Mouse (Mus musculus) splenic B cell, adult 2 months (primary cell): ENCODE results near the gene Mapre1.
A peak's percentile ranks its signal among the peaks of the same experiment; 100 is the strongest.
"Not testable (repeated sequence)": the region's sequence is repeated elsewhere in the genome, so short reads cannot be mapped to it uniquely, and the experiment has no call there.

Experiments used
- DNase-seq: peaks from one replicate; pipeline ENCODE4 v3.0.0-alpha.2; 2011; ENCODE audit warnings: low read depth, low spot score
- H3K27me3 ChIP-seq: 2 replicates; pipeline ENCODE4 v1.6.1; 2012; ENCODE audit warnings: mild to moderate bottlenecking, low read length, moderate library complexity, mixed read lengths; ENCODE audit not compliant: control insufficient read depth, poor library complexity, insufficient read depth, severe bottlenecking
- H3K36me3 ChIP-seq: 2 replicates; pipeline ENCODE4 v1.6.1; 2012; ENCODE audit warnings: mild to moderate bottlenecking, low read length, moderate library complexity, mixed read lengths; ENCODE audit not compliant: control insufficient read depth, poor library complexity, insufficient read depth, severe bottlenecking

The Mapre1 gene

DNA sequence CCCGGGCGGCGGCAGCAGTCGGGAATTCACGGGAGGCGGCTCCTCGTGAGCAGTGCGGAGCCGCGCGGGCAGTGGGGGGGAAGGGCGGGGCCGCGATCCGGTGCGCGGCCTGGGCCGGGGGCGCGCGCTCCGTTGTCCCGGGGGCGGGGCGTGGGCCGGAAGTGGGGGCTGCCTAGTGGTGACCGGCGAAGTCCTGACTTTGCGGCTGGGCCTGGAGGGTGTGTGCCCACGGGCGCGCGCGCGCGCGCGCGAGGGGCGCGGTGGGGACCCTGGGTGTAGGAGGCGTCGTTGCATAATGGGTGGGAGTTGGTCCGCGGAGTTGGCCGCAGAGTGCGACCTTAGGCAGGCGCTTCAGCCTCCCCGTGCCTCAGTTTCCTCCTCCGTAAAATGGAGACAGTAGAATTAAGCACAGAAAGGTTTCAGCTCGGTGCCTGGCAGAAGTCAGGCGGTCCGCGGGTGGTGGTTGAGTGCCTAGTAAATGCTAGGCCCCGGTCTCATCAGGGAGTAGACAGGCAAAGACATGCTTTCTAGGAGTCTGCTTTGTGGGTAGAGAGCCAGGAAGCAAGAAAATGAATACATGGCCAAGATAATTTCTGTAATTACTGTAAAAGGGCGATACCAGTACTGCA, 477 bp downstream of the Mapre1 start:
- no peaks in the 10 kb centered on the region for H3K27me3 ChIP-seq
- DNase-seq: no peak
- no peaks in the 10 kb centered on the region for H3K36me3 ChIP-seq

DNA sequence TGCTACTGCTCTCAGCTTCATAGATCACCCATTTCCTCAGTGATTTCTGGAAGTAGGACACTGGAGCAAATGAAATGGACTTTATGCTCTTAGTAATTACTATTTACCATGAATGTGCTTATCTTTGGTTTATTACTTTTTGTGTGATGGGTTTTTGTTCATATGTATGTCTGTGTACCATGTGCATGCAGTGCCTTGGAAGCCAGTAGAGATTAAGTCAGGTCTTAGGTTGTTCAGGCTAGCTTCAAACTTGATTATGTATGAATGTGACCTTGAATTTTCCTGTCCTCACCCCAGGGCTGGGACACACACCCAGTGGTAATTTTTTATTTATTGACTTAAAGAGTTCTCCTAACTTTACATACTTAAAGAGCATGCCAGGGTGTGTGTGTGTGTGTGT, 6.9 kb downstream of the Mapre1 start:
- Histone ChIP-seq H3K27me3 (no peaks in the 10 kb centered on the region), H3K36me3 (peaks cover 6% of the 10 kb centered on the region; the same call in 1 of the 2 replicates)
- no peak for DNase-seq

DNA sequence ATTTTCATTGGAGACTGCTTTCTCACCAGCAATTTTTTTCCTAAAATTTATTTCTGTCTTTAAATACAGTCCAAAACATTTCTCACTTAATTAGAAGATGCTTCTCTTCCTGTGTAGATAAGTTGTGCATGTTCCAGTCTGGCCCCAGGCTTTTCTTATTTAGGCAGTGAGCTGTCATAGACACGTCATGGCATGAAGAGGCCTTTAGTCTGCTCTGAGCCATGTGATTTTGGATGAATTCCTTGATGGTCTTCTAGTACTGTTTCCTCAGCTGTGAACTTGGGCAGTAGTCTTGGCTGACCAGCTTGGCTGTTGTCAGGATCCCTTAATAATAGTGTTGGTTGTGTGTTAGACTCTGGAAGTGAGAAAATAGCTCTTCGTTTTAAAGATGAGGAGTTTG, 9.3 kb downstream of the Mapre1 start:
- DNase-seq: no peak
- H3K27me3 ChIP-seq: no peaks in the 10 kb centered on the region
- peaks cover 7% of the 10 kb centered on the region for H3K36me3 ChIP-seq

DNA sequence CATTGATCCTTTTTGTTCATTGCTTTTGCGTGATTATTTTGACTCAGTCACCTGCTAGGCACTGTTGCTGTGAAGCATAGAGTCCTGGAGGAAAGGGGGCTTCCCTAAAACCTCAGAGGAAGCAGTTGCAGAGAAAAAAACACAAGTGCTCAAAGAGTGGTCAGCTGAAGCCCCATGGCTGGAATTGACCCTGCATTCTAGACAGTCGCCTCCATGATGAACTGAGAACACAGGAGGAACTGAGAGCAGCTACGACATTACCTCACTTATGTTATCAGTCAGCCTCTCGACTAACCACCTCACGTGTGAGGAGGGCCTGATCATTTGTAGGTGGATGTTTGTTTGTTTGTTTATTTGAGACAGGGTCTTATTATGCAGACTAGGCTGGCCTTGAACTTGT, 21.0 kb downstream of the Mapre1 start:
- Histone ChIP-seq H3K27me3 (no peaks in the 10 kb centered on the region), H3K36me3 (peaks cover 33% of the 10 kb centered on the region)
- no peak for DNase-seq

DNA sequence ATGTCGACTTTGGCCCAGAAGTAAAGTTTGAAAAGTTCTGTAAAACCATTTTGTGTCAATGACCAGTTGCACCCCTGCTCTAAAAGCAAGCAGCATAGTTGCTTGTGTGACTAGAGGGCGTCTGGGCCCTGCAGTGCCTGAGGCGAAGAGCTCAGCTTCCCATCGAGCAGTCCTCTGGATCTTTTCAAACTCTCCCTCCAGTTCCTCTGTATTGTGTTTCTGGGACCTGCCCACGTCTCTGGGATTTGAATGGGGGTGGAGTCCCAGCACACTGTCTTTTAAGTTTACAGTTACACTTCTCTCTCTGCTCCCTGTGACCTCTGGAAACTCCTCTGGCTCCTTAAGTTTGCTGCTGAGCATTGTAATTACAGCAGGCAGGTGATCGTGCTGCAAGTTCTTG, 26.4 kb downstream of the Mapre1 start:
- H3K27me3 ChIP-seq: no peaks in the 10 kb centered on the region
- H3K36me3 ChIP-seq: peaks cover 17% of the 10 kb centered on the region
- DNase-seq: no peak

DNA sequence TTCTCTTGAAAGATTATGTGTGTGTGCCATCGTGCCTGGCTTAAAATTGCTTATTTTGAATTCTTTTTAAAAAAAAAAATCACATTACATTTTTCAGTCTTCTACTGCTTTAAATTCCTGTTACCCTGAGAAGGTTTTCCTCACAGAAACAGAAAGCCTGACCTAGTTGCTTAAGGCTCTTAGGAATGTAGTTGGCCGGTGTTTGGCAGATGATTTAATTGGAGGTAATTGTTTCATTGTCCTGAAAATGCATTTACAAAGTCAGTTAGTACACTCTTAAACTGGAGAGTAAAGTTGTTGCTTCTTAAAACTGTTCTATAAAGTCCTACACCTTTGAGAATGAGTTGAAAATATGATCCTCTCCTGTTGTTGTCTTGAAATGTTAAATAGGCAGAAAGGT, 27.8 kb downstream of the Mapre1 start:
- peaks cover 14% of the 10 kb centered on the region for H3K36me3 ChIP-seq
- H3K27me3 ChIP-seq: no peaks in the 10 kb centered on the region
- DNase-seq: no peak

DNA sequence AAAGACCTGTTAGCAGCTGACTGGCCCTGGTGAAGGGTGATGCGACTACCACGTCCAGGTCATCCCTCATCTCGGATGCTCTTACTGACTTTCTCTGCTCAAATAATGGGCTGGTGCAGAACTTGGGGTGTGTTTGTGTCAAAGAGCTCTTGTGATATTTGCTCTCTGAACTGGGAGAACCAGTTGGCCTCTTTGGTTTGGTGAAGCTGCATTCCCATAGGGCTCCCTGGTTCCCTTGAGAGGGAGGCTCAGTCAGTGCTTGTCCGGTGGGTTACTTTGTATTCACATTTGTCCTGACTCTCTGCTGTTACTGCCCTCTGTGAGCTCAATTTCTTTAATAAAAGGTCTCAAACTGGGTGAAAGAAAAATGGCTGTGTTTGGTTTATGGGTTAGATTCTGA, 31.9 kb downstream of the Mapre1 start:
- no peaks in the 10 kb centered on the region for H3K27me3 ChIP-seq

DNA sequence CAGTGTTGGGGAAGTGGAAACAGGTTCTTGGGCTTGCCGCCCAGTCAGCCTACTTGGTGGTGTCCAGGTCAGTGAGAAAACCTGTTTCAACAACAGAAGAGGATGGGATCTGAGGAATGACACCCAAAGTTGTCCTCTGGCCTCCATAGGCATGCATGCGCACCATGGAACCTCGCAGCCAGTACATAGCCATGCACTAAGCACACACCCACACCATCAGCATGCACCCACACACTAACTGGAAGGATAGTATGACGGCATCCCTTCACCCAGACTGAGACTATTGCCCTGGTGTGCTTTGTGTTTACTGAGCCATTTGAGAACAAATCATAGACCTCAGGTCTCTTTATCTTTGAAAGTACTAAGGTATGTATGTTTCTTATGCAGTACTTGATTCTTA, 34.4 kb downstream of the Mapre1 start:
- Histone ChIP-seq H3K36me3 (0 out of 2 replicates have a peak, but pooled peaks cover under 1% of the 10 kb centered on the region), H3K27me3 (no peaks in the 10 kb centered on the region)
- DNase-seq: no peak

More for the DNA sequence above, 31.9 kb downstream of the Mapre1 start:
- 0 out of 2 replicates have a peak, but pooled peaks cover 3% of the 10 kb centered on the region for H3K36me3 ChIP-seq
- no peak for DNase-seq

DNA sequence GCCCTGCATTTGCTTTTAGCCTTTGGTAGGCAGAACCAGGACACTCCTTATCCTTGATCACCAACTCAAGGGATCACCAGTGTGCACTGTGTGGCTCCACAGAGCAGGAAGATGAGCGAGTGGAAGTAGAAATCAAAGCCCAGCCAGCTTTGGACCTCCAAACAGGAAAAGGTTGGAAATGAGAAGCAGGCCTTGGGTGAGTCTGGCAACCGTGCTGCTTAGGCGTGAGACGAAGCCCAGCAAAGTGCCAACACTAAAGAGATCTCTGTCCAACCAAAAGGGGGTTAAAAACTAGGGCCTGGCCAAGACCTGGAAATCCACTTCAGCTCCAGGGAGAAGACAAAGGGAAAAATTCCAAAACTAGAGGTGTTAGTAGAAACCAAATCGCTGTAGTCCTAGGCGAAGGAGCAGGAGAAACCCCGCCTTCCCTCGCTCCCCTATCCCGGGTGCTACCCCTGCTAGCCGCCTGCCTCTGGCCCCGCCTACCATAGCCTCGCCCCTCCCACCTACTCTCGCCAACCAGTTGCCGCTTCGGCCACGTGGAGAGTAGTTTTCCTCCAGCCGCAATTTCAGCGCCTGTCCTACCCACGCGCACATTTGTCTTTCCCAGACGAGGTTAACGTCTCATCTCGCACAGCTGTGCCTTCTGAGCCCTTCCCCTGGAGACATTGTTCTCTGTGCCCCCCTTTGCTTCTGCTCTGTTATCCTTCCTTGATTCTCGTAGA, 37.7 kb downstream of the Mapre1 start:
- Histone ChIP-seq H3K27me3 (no peaks in the 10 kb centered on the region), H3K36me3 (no peaks in the 10 kb centered on the region)
- DNase-seq: peak; percentile 76

DNA sequence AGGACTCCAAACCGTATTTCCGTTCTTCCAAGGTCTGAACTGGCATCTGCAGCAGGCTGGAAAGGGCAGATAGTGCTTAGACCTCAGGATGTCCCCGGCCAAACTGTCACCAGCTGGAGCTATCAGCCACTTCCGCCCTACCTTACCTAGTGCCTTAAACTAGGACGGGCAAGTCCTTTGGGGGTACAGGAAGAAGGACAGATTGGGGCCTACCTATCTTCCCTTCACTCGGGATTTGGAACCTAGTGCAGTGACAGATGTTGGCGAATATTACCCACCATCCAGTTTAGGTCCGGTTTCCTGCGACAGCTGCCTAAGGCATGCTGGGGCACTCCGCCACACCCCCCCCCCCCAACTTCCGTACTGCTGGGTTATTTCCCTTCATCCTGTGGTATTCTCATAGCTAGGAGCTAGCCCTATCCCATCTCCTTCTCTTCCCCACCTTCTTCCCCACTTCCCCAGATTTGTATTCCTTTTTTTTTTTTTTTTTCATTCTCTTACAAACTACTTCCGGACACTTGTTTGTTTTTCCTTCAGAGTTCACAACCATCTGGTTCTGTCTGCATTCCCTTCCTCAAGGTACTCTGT, 38.4 kb downstream of the Mapre1 start, which contains the start of gene Efcab8:
Gene Efcab8 (plus strand): TSS at position 538 of the 588 bp plus-strand sequence.
- peak; percentile 24 for DNase-seq
- no peaks in the 10 kb centered on the region for H3K27me3 ChIP-seq
- no peaks in the 10 kb centered on the region for H3K36me3 ChIP-seq

DNA sequence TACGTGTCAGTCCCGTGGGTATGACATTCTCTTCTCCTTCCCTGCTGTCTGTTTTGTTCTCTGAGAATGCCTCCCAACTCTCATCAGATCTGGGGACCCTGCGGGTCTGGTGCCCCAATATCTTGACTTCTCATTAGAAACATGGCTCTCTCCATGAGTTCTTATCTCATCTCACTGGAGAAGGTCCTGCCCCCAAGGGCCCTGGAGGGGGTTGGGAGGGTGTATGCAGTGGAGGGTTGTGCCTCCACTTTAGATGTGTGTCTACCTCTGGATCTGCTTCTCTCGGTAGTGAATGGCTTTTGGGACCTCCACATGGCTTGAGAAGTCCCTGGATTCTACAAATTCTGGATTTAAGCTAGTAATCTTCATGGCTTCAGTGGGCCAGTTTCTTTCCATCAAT, 40.1 kb downstream of the Mapre1 start:
- DNase-seq: no peak
- H3K36me3 ChIP-seq: no peaks in the 10 kb centered on the region
- H3K27me3 ChIP-seq: no peaks in the 10 kb centered on the region

DNA sequence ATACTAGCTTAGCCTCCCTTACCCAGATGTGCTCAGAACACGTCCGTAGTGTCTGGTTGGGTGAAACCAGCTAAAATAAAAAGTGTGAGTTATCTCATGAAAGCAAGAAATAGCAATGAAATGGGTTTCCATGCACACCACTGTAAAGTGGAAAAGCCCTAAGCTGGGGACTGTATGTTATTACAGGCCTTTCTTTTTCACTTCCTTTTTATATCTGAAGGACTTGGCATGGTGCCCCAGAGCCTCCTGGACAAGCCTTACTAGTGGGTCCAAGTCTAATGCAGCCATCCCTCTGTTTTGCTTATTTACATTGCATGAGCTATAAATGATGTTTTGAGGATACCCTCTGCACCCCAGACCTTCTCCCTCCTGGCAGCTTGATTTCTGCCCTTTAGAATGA, 43.6 kb downstream of the Mapre1 start:
- Histone ChIP-seq H3K27me3 (no peaks in the 10 kb centered on the region), H3K36me3 (no peaks in the 10 kb centered on the region)
- DNase-seq: peak; percentile 52

DNA sequence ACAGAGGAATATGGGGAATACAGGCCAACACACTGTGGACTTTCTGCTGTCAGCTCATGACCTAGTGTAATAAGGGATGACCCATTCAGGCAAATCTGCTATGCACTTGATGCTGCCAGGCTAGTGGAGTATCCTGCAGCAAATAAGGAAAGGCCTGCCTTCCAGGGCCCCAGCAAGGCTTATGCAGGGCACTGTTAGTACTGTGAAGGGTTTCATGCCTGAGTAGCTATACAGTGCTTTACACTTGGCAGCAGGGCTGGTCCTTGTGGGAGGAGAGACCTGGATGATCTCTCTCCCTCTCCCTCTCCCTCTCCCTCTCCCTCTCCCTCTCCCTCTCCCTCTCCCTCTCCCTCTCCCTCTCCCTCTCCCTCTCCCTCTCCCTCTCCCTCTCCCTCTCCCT, 52.3 kb downstream of the Mapre1 start:
- Histone ChIP-seq H3K27me3 (no peaks in the 10 kb centered on the region), H3K36me3 (no peaks in the 10 kb centered on the region)
- DNase-seq: no peak

DNA sequence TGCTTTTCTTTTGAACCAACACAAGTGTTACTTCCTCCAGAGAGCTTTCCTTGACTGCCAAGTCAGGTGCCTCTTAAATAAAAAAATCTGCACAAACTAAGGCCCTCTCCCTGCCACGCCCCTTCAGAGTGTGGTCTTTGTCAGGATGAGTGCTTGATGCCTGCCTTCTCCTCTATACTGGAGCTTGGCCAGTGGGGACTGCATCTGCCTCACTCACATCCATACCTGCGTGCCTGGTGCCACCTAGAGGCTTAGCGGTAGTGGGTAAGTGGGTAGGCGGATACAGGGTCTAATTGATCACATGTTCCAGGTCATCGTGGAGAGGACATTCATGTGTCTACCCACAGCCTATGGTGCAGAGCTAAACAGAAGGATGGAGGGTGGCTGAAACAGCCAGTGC, 54.0 kb downstream of the Mapre1 start:
- no peaks in the 10 kb centered on the region for H3K36me3 ChIP-seq
- no peaks in the 10 kb centered on the region for H3K27me3 ChIP-seq
- DNase-seq: peak; percentile 26

DNA sequence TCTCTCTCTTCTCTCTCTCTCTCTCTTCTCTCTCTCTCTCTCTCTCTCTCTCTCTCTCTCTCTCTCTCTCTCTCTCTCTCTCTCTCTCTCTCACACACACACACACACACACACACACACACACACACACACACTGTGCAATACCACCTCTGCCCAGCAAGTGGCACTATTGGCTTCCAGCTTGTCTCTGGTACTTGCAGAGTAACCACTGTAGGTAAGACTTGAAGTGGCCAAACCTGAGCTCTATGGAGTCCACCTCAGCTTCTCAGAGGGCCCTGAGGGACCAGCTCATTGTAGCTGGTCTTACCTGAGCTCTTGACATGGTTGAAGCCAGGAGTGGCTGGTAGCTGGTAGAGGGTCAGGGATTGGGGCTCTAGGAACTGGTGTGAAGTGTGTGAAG, 66.4 kb downstream of the Mapre1 start:
- H3K36me3 ChIP-seq, H3K27me3 ChIP-seq: not testable (repeated sequence)
- DNase-seq: peak; percentile 61
